Mouse (Mus musculus) hindbrain, embryonic 16.5 days (tissue): ENCODE data around the gene Fads2. TPM values are rescaled to one million over a fixed set of nuclear protein-coding genes. Genes with fewer than 3 reads are reported as not detected.

Experiments
- ATAC-seq: fragments of 200-750 bp; cut with Nextera tagmentation; 2 replicates; pipeline ENCODE4 v1.8.0; 2017; ENCODE audit warnings: moderate TSS enrichment, moderate library complexity
- H3K27ac ChIP-seq: fragments of 300-500 bp; sonication (generic); 2 replicates; pipeline ENCODE4 v1.5.1; 2014; ENCODE audit warnings: low read depth, mild to moderate bottlenecking, control low read depth, low read length, moderate library complexity
- H3K27me3 ChIP-seq: fragments of 300-500 bp; sonication (generic); replicated peaks from 2 replicates; pipeline ENCODE4 v1.6.1; 2014; ENCODE audit warnings: low read length; ENCODE audit not compliant: control insufficient read depth, insufficient read depth
- H3K36me3 ChIP-seq: fragments of 300-500 bp; sonication (generic); 2 replicates; pipeline ENCODE4 v1.6.1; 2014; ENCODE audit warnings: mild to moderate bottlenecking, low read length, moderate library complexity, mixed read lengths; ENCODE audit not compliant: control insufficient read depth, insufficient read depth
- H3K4me1 ChIP-seq: fragments of 300-500 bp; sonication (generic); 2 replicates; pipeline ENCODE4 v1.6.1; 2014; ENCODE audit warnings: low read depth, low read length; ENCODE audit not compliant: control insufficient read depth, insufficient read depth
- H3K4me2 ChIP-seq: fragments of 300-500 bp; sonication (generic); 2 replicates; pipeline ENCODE4 v1.6.1; 2014; ENCODE audit warnings: mild to moderate bottlenecking, low read length, control low read depth, moderate library complexity
- H3K4me3 ChIP-seq: fragments of 300-500 bp; sonication (generic); 2 replicates; pipeline ENCODE4 v1.5.1; 2014; ENCODE audit warnings: mild to moderate bottlenecking, low read length, control low read depth, moderate library complexity
- H3K9ac ChIP-seq: fragments of 300-500 bp; sonication (generic); 2 replicates; pipeline ENCODE4 v1.6.1; 2014; ENCODE audit warnings: low read depth, mild to moderate bottlenecking, control low read depth, low read length, moderate library complexity
- H3K9me3 ChIP-seq: fragments of 300-500 bp; sonication (generic); 2 replicates; pipeline ENCODE4 v1.6.1; 2014; ENCODE audit warnings: mild to moderate bottlenecking, low read length, moderate library complexity; ENCODE audit not compliant: control insufficient read depth
- WGBS: fragments of 180-500 bp; shearing (Covaris S2); extraction: QIAGEN DNeasy Blood & Tissue Kit; methylation state at CpG from one replicate; pipeline ENCODE4 v1.1.7; 2014; 5-methylcytosine and 5-hydroxymethylcytosine counted together
- polyA plus RNA-seq: library from polyadenylated mRNA; unstranded; fragments of >200 nt; fragmentation: Nextera tagmentation; extraction: Ambion mirVana; gene quantifications from 2 replicates; pipeline ENCODE4 v1.2.1, GENCODE M21; 2015

Gene Fads2
- polyA plus RNA-seq, 1 experiment from 2014 or later, result 253 TPM

DNA sequence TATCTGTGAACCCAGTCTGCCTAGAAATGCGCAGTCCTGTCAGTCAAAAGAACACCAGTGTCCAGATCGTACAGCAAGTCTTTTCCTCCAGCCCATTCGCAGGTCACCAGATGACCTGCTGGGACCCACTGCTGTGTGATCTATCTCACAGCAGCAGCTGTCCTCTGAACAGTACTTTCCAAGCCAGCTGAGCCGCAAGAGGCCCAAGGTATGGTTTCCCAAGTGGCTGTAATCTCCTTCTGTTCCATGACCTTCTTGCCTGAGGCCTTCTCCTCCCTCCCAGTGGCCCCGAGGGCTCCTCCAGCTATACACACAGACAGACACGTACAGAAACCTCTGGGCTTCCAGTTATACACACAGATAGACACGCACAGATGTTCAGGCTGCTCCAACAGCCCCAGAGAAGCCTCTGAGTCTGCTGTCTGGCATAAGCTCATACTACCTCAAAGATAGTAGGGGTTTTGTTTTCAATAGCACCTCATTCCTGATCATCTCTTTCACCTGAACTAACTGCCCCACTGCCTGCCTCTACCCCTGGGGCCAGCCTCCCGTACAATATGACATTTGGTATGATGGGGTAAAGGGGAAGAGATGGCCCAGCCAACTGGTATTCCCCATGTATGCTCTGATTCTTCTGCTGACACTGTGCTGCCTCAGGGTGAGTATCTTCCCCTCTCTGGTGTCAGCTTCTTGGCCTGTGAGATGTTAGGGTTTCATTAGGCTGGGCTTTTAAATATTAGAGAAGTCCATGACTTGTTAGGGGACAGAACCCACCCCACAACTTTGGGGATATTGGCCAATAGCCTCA, 40.6 kb downstream of the Fads2 start:
- H3K27ac ChIP-seq, result peak overlapping the region; percentile 31; the same call in 1 of the 2 replicates
- H3K4me2 ChIP-seq, result no peak overlapping the region
- H3K36me3 ChIP-seq, result peaks cover 20% of the 10 kb centered on the region
- no peak overlapping the region for H3K4me3 ChIP-seq
- H3K4me1 ChIP-seq, result peaks cover 2% of the 10 kb centered on the region; the same call in 1 of the 2 replicates
- H3K9ac ChIP-seq, result 0 out of 2 replicates have a peak overlapping the region, but pooled peaks have one; percentile 18
- peak; percentile 18; the same call in 1 of the 2 replicates for ATAC-seq
- H3K27me3 ChIP-seq, result no peaks in the 10 kb centered on the region
- WGBS, result 44% methylated on average over 8 of the region's 8 CpGs
- H3K9me3 ChIP-seq, result no peaks in the 10 kb centered on the region

DNA sequence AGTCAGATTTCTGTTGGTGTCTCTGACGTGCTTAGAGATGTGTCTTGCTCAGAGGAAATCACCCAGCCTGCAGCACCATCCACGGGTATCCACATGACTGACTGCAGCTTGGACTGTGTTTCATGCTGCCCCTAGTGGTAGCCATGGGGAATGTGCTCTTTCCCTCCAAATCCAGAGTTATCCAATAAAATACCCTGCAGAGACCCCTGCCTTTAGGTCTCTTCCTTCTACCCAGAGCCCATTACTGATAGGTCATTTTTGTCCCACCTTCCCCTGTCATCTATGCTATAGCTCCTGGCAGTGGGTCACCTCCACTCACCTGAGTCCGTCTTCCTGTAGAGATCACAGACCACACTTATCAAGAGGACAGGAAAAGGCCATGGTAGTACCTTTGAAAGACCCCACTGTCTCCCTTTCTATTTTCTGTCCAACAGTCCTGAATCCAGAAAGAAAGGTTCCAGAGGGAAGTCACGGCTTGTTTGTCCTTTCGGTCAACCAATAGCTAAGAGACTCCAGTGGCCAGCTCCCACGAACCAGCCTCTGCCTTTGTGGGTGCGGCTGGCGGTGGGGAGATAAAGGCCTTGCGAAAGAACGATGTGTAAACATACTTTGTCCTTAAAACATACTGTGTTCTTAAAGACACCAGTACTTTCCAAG, 41.5 kb downstream of the Fads2 start:
- no peak overlapping the region for H3K27ac ChIP-seq
- 59% methylated on average over 10 of the region's 10 CpGs for WGBS

DNA sequence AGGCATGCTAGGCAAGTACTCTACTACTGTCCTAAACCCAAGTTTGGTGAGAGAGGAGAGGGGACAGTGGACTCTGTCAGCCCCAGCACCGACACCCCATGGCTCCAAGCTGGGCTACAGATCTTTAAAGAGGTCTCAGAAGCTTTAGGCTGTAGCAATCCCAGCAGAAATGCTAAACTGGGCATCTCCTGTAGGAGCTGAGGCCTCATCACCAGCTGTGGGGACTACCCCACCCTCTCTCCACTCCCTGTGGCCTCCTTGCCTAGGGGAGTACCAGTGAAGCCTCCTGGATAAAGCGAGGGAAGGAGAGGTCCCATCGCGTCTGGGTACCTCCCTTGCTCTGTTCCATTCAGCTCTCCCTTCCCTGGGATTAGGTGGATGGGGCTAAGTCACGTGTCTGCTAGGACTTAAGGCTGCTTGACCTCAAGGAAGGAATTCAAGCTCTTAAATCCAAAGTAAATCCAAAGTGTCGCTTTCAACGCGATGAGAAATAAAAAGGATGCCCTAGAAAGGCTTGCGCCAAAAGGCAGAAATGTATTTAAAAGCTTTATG, 42.6 kb downstream of the Fads2 start:
- 59% methylated on average over 9 of the region's 9 CpGs for WGBS
- H3K27me3 ChIP-seq, result no peaks in the 10 kb centered on the region
- H3K4me3 ChIP-seq, result no peak overlapping the region
- H3K36me3 ChIP-seq, result peaks cover 28% of the 10 kb centered on the region
- H3K9me3 ChIP-seq, result no peaks in the 10 kb centered on the region
- peaks cover 2% of the 10 kb centered on the region; the same call in 1 of the 2 replicates for H3K4me1 ChIP-seq
- no peak overlapping the region for H3K27ac ChIP-seq
- H3K4me2 ChIP-seq, result no peak overlapping the region
- no peak overlapping the region for H3K9ac ChIP-seq
- no peak for ATAC-seq

More for the DNA sequence above, 41.5 kb downstream of the Fads2 start:
- no peaks in the 10 kb centered on the region for H3K9me3 ChIP-seq
- peak; percentile 68 for ATAC-seq
- H3K4me3 ChIP-seq, result no peak overlapping the region
- H3K4me1 ChIP-seq, result peaks cover 2% of the 10 kb centered on the region; the same call in 1 of the 2 replicates
- H3K4me2 ChIP-seq, result no peak overlapping the region
- H3K27me3 ChIP-seq, result no peaks in the 10 kb centered on the region
- peaks cover 25% of the 10 kb centered on the region for H3K36me3 ChIP-seq
- no peak overlapping the region for H3K9ac ChIP-seq

DNA sequence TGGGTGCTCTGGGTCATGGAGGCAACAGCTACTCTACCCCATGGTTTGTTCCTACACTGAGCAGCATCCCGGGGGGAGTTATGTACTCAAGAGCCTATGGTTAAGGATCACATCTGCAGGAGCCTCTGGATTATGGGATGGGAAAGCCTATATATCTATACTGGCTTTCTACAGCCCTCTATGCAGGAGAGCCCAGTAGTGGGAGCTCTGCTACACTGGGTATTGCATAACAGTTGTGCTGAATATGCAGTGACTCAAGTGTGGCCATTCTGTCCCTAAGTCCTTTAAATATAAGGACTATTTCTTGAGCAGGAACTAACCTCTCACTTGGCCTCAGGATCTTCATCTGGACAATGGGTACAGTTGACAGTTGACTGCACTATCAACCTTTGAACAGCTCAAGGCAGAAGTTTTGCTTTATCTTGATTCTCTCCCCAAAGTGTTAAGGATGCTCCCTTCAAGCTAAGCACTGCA, 43.2 kb downstream of the Fads2 start:
- H3K27ac ChIP-seq, result no peak overlapping the region
- no peaks in the 10 kb centered on the region for H3K9me3 ChIP-seq
- H3K9ac ChIP-seq, result no peak overlapping the region
- WGBS, result 94% methylated on average over 1 of the region's 1 CpGs
- H3K4me2 ChIP-seq, result no peak overlapping the region
- H3K4me1 ChIP-seq, result peaks cover 2% of the 10 kb centered on the region; the same call in 1 of the 2 replicates
- no peak overlapping the region for H3K4me3 ChIP-seq
- H3K27me3 ChIP-seq, result no peaks in the 10 kb centered on the region
- no peak for ATAC-seq
- H3K36me3 ChIP-seq, result peaks cover 32% of the 10 kb centered on the region

DNA sequence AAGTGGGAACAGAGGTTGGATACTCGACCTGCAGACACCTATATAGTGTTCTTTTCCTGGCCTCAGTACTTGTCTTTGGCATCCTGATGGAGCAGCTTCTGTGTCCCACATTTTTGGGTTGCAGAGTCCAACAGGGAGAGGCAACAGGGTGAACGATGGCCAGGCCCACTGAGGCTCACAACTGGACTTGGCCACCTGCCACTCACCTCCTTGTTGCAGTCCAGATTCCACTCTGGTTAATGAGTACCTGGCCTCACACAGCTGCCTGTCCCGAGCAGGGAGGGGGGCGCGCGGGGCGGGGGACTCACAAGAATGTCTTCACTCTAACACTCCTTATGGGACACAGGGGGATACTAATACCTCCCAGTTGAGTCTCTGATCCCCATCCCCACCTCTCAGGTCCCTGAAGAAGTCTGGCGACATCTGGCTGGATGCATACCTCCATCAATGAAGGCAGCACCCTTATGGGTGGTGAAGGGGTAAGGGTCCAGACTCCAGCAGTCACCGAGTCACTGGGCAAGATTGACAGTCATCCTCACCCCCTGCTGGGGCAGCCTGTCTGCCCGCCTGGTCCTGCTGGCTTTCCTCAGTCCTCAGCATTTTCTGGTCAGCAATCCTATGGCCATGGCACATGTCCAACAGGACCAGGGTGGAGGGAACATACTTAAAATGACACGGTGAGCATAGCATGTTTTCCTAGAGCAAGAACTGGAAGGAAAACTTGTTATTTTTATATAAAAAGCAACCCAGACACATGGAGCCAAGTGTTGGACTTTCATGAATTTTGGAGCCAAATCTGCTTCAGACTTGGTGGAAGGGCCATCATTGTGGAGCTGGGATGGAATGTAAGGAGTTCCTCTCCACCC, 43.8 kb downstream of the Fads2 start:
- peaks cover 36% of the 10 kb centered on the region for H3K36me3 ChIP-seq
- H3K27me3 ChIP-seq, result no peaks in the 10 kb centered on the region
- no peak overlapping the region for H3K27ac ChIP-seq
- no peak overlapping the region for H3K9ac ChIP-seq
- no peak for ATAC-seq
- 57% methylated on average over 11 of the region's 11 CpGs for WGBS
- H3K4me2 ChIP-seq, result no peak overlapping the region
- no peaks in the 10 kb centered on the region for H3K9me3 ChIP-seq
- H3K4me3 ChIP-seq, result no peak overlapping the region
- peaks cover 2% of the 10 kb centered on the region; the same call in 1 of the 2 replicates for H3K4me1 ChIP-seq

DNA sequence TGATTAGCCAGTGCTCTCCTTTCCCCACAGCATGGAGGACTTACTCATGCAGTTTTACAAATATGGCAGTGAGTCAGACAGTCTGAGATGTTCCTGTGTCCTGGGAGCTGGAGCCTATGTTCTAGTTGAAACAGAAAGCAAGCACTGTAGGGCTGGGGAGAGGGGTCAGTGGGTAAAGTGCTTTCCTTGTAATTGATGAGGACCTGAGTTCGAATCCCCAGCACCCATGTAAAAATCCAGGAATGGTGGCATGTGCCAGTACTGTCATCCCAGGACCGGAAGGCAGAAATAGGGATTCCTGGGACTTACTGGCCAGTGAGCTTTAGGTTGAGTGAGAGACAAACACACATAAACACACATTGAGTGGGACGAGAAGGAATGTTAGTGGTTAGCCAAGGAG, 44.9 kb downstream of the Fads2 start:
- H3K9me3 ChIP-seq, result no peaks in the 10 kb centered on the region
- H3K36me3 ChIP-seq, result peaks cover 28% of the 10 kb centered on the region
- no peak overlapping the region for H3K4me3 ChIP-seq
- H3K4me2 ChIP-seq, result no peak overlapping the region
- no peaks in the 10 kb centered on the region for H3K27me3 ChIP-seq
- H3K27ac ChIP-seq, result no peak overlapping the region
- WGBS, result 89% methylated on average over 3 of the region's 3 CpGs
- ATAC-seq, result no peak
- peaks cover 2% of the 10 kb centered on the region; the same call in 1 of the 2 replicates for H3K4me1 ChIP-seq
- no peak overlapping the region for H3K9ac ChIP-seq

DNA sequence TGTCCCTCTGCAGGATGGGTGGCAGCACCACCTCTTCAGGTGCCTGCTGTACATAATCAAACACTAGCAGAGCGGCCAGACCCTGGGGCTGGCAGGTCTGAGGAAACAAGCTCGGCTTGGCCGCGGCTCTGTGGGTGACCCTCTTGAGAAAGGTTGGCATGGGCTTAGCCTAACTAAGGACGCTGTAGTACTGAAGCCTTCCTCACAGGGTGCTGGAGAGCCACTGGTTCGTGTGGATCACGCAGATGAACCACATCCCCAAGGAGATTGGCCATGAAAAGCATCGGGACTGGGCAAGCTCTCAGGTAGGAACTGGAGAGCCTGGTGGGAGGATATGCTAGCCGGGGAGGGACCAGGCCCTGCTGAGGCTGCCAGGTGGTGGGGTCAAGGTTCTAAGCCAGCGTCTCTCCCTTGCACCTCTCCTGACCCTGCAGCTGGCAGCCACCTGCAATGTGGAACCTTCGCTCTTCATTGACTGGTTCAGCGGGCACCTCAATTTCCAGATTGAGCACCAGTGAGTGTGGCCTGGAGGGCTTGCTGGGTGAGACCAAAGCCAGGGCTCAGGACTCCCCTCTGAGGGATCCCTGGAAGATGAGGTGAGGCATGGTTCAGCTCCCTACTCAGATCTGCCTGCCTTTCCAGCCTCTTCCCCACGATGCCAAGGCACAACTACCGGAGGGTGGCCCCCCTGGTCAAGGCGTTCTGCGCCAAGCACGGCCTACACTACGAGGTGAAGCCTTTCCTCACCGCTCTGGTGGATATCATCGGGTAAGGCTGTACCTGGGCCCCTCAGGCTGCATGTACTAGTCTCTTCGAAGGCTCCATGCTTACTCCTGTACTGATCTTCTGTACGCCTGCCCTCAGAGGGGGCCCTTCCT, 45.5 kb downstream of the Fads2 start:
- Histone ChIP-seq H3K9me3 (no peaks in the 10 kb centered on the region), H3K4me3 (no peak overlapping the region), H3K27me3 (no peaks in the 10 kb centered on the region), H3K9ac (no peak overlapping the region), H3K4me2 (no peak overlapping the region), H3K27ac (no peak overlapping the region), H3K4me1 (peaks cover 2% of the 10 kb centered on the region; the same call in 1 of the 2 replicates), H3K36me3 (peaks cover 26% of the 10 kb centered on the region)
- ATAC-seq, result no peak
- WGBS, result 85% methylated on average over 22 of the region's 22 CpGs

DNA sequence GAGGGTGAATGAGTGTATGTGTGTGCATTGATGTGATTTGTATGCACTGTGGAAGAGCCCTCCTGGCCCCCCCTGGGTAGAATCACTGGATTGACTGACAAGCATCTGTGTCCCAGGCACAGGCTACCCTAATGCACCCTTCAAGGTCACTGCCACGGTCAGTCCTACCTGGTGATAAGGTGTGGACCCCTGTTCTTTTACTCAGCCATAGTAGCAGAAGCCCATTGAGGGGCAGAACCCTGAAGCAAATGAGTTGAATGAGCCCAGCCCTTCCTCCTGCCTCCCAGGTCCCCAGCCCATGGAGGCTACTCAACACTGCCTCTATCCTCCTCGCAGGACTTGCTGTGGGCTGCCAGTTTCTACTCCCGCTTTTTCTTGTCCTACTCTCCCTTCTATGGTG, 46.3 kb downstream of the Fads2 start:
- 79% methylated on average over 3 of the region's 3 CpGs for WGBS
- ATAC-seq, result no peak
- Histone ChIP-seq H3K9me3 (no peaks in the 10 kb centered on the region), H3K27ac (no peak overlapping the region), H3K4me3 (no peak overlapping the region), H3K27me3 (no peaks in the 10 kb centered on the region), H3K4me2 (no peak overlapping the region), H3K9ac (no peak overlapping the region), H3K36me3 (peaks cover 26% of the 10 kb centered on the region), H3K4me1 (peaks cover 2% of the 10 kb centered on the region; the same call in 1 of the 2 replicates)
